Mouse (Mus musculus) liver, adult 2 months (tissue): ENCODE measurements around the gene Tmc5.

ENCODE experiments used
- CTCF ChIP-seq: fragments of 200-500 bp; IDR thresholded peaks from 2 replicates; pipeline ENCODE4 v1.5.1; 2011; ENCODE audit warnings: low read depth, low read length, control low read depth
- POLR2A ChIP-seq: fragments of 200-500 bp; IDR thresholded peaks from 2 replicates; pipeline ENCODE4 v1.6.1; 2011; ENCODE audit warnings: low read length, control low read depth; ENCODE audit not compliant: insufficient read depth; ENCODE audit errors: extremely low read depth

- TF ChIP-seq POLR2A (no peak), CTCF (no peak)
Observed at GRCm38 (mm10) chr7:118637466-118637865, 40.4 kb downstream of the Tmc5 start.
